18 mouse cellular contexts compared by ENCODE assay signal in genomic region chr5:147479341-147479740, GRCm38 (mm10). TPM values are rescaled to one million over a fixed set of nuclear protein-coding genes. Genes with fewer than 3 reads are reported as not detected.
DNase-seq lines count a peak whose midpoint lies in the region; ATAC-seq and TF ChIP-seq lines count a peak whose summit lies in the region.
"Had no signal": no experiment of that assay in that cellular context is flagged by ENCODE, and none has a peak within 500 bp of the region (broad histone marks: within the 10 kb centered on the region; RNA-seq: fewer than 3 reads in every experiment).

No protein-coding gene starts in this region.

- ATAC-seq in heart, embryonic 11.5 days (replicated peaks; ENCODE audit: insufficient number of reproducible peaks, low FRiP score, low TSS enrichment), result no peak; the same call in 1 of the 2 replicates
- peak; percentile 24; the same call in 1 of the 2 replicates for ATAC-seq in liver, embryonic 11.5 days (replicated peaks; ENCODE audit: low FRiP score)
- peak; percentile 26; the same call in 1 of the 2 replicates for ATAC-seq in liver, embryonic 14.5 days (ENCODE audit: insufficient read depth)
- ATAC-seq: forebrain, embryonic 15.5 days; hindbrain, embryonic 16.5 days; intestine, postnatal 0 days; Patski had no signal

- no peak overlapping the region; the same call in 1 of the 2 replicates for H3K27ac ChIP-seq in heart, embryonic 11.5 days (ENCODE audit: low read depth, low read length)
- no peak overlapping the region for H3K27ac ChIP-seq in liver, embryonic 11.5 days (ENCODE audit: low read depth, low read length)
- H3K27ac ChIP-seq in liver, embryonic 14.5 days, result no peak overlapping the region
- H3K27ac ChIP-seq: forebrain, embryonic 15.5 days; layer of hippocampus, adult 2 months had no signal

- H3K9me3 ChIP-seq in heart, embryonic 11.5 days (replicated peaks; ENCODE audit: control insufficient read depth, low read length), result no peaks in the 10 kb centered on the region
- no peaks in the 10 kb centered on the region for H3K9me3 ChIP-seq in liver, embryonic 11.5 days (ENCODE audit: control insufficient read depth, low read length)
- H3K9me3 ChIP-seq in liver, embryonic 14.5 days (ENCODE audit: control insufficient read depth, low read length), result no peaks in the 10 kb centered on the region
- H3K9me3 ChIP-seq: forebrain, embryonic 15.5 days had no signal

- H3K27me3 ChIP-seq in heart, embryonic 11.5 days (ENCODE audit: control insufficient read depth, insufficient read depth, low read length), result no peaks in the 10 kb centered on the region
- no peaks in the 10 kb centered on the region for H3K27me3 ChIP-seq in liver, embryonic 11.5 days (replicated peaks; ENCODE audit: control insufficient read depth, insufficient read depth, low read length)
- H3K27me3 ChIP-seq in liver, embryonic 14.5 days (ENCODE audit: control insufficient read depth, insufficient read depth, low read length), result no peaks in the 10 kb centered on the region
- H3K27me3 ChIP-seq: forebrain, embryonic 15.5 days; Patski had no signal

- no peak for TF ChIP-seq EP300 in liver, embryonic 14.5 days (IDR thresholded peaks at IDR 0.05; ENCODE audit: low read depth)

- no peak for TF ChIP-seq CTCF in liver, embryonic 14.5 days (IDR thresholded peaks at IDR 0.05; ENCODE audit: low read depth)

- no peak overlapping the region for H3K4me3 ChIP-seq in heart, embryonic 11.5 days (ENCODE audit: low read depth, low read length)
- H3K4me3 ChIP-seq in liver, embryonic 11.5 days (ENCODE audit: low read depth, low read length), result no peak overlapping the region
- H3K4me3 ChIP-seq in liver, embryonic 14.5 days (ENCODE audit: insufficient read depth in 1 of 2, low read depth in 2 of 2, low read length in 2 of 2), result no peak overlapping the region
- H3K4me3 ChIP-seq: forebrain, embryonic 15.5 days; layer of hippocampus, adult 2 months had no signal

- no peak overlapping the region for H3K9ac ChIP-seq in heart, embryonic 11.5 days (ENCODE audit: low read depth, low read length)
- no peak overlapping the region for H3K9ac ChIP-seq in liver, embryonic 11.5 days (ENCODE audit: low read depth, low read length)
- no peak overlapping the region for H3K9ac ChIP-seq in liver, embryonic 14.5 days (replicated peaks)
- H3K9ac ChIP-seq: forebrain, embryonic 15.5 days had no signal

- no peak overlapping the region for H3K4me2 ChIP-seq in heart, embryonic 11.5 days
- H3K4me2 ChIP-seq in liver, embryonic 11.5 days, result no peak overlapping the region
- H3K4me2 ChIP-seq in liver, embryonic 14.5 days (ENCODE audit: low read depth), result no peak overlapping the region
- H3K4me2 ChIP-seq: forebrain, embryonic 15.5 days; midbrain, embryonic 11.5 days had no signal

- peaks cover 13% of the 10 kb centered on the region; the same call in 1 of the 2 replicates for H3K4me1 ChIP-seq in heart, embryonic 11.5 days (ENCODE audit: control insufficient read depth, insufficient read depth, low read length)
- peaks cover 11% of the 10 kb centered on the region; the same call in 1 of the 2 replicates for H3K4me1 ChIP-seq in liver, embryonic 11.5 days (replicated peaks; ENCODE audit: control insufficient read depth, insufficient read depth, low read length)
- H3K4me1 ChIP-seq in liver, embryonic 14.5 days (replicated peaks; ENCODE audit: control insufficient read depth in 2 of 2, insufficient read depth in 2 of 2, low read length in 1 of 2), result peaks cover 6 to 10% of the 10 kb centered on the region in 2 experiments; a peak in 3 of 4 replicates
- H3K4me1 ChIP-seq: forebrain, embryonic 15.5 days had no signal

- 94% methylated on average over 2 of the region's 2 CpGs for WGBS in heart, embryonic 11.5 days (ENCODE audit: insufficient replicate concordance)
- WGBS in liver, embryonic 11.5 days, result 88% methylated on average over 2 of the region's 2 CpGs
- WGBS in liver, embryonic 14.5 days (ENCODE audit: insufficient replicate concordance), result 92% methylated on average over 2 of the region's 2 CpGs

- peak; percentile 40 to 46 for DNase-seq in heart, adult 18-20 months
- no peak for DNase-seq in liver, embryonic 11.5 days (ENCODE audit: low spot score)
- no peak for DNase-seq in liver
- DNase-seq in adrenal gland, postnatal 25 days, result peak; percentile 42
- no peak for DNase-seq in liver, embryonic 14.5 days (ENCODE audit: low read depth in 3 of 3, low spot score in 3 of 3)
- no peak for DNase-seq in c-Kit-positive CD71-positive TER-119-positive erythroid progenitor cells, embryonic 14.5 days (ENCODE audit: low spot score)
- DNase-seq: kidney, postnatal 10 days; left cerebral cortex, postnatal 4 days; lung, adult 18-20 months; right cerebral cortex, postnatal 25 days; thymus, postnatal 14 days had no signal

- no peaks in the 10 kb centered on the region; the same call in 1 of the 2 replicates for H3K36me3 ChIP-seq in heart, embryonic 11.5 days (ENCODE audit: control insufficient read depth, insufficient read depth, low read length)
- H3K36me3 ChIP-seq in liver, embryonic 11.5 days (ENCODE audit: control insufficient read depth, insufficient read depth, low read length), result no peaks in the 10 kb centered on the region
- no peaks in the 10 kb centered on the region for H3K36me3 ChIP-seq in liver, embryonic 14.5 days (replicated peaks; ENCODE audit: control insufficient read depth, insufficient read depth, low read depth)
- H3K36me3 ChIP-seq: forebrain, embryonic 15.5 days had no signal

RNA-seq across cellular contexts. Expression of gene Pan3, which starts 49.4 kb away (rescaled TPM):
- 10 to 100 TPM; 21.1 to 34.4 TPM for total RNA-seq in heart, adult 18-20 months (2021)
- polyA plus RNA-seq in heart, embryonic 11.5 days (2014; fragmentation: Nextera tagmentation; extraction: Ambion mirVana), result 43.7 and 54.9 TPM in 2 replicates
- 59.5 and 73.8 TPM in 2 replicates for polyA plus RNA-seq in liver, embryonic 11.5 days (2014; fragmentation: Nextera tagmentation; extraction: Ambion mirVana)
- 119 and 122 TPM in 2 replicates for total RNA-seq in adrenal gland, postnatal 25 days (2021)
- polyA plus RNA-seq in liver, embryonic 14.5 days (2012; rRNA removed), result 11.5 and 17.2 TPM in 2 replicates
- polyA plus RNA-seq in liver, embryonic 14.5 days (2014; fragmentation: Nextera tagmentation; extraction: Ambion mirVana), result 31.3 and 33.3 TPM in 2 replicates

Comparison
In these comparisons a context has a peak if more than half of its experiments do, and no peak if none do; other contexts are left out.
1. DNase-seq: peak in heart, adult 18-20 months (2 of 2) and adrenal gland, postnatal 25 days (single experiment); none in liver, embryonic 11.5 days (single experiment), liver (single experiment), liver, embryonic 14.5 days (0 of 3) and c-Kit-positive CD71-positive TER-119-positive erythroid progenitor cells, embryonic 14.5 days (single experiment).